Mouse (Mus musculus): ENCODE measurements around the gene Adgrg7.

The Adgrg7 gene

DNA sequence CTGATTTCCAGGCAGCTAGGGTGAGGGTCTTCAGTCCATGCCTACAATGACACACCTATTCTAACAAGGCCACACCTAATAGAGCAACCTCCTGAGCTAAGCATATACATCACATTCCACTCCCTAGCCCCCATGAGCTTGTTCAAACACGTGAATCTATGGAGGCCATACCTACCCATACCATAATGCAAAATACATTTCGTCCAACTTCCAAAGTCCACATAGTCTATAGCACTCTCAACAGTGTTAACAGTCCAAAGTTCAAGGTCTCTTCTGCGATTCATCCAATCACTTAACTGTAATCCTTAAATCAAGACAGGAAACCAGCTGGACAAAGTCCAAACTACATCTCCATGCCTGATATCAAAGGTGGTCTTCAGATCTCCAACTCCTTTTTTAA, 85.6 kb downstream of the Adgrg7 start:
- DNase-seq: no peak

DNA sequence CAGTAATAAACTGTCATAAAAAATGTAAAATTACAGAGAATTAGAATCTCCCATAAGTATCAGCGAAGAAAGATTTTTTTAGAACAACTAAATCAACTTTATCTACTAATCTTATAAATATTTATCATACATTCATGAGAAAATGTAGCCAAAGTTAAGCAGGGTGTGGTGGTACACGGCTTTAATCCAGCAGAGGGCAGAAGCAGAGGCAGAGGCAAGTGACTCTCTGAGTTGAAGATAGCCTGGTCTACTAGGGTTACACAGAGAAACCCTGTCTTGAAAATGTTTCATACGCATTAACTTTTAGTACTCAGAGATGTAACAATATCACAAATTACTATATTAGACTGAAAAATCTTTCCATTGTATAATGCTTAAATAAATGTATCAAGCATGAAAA, 89.9 kb downstream of the Adgrg7 start:
- no peak for DNase-seq

DNA sequence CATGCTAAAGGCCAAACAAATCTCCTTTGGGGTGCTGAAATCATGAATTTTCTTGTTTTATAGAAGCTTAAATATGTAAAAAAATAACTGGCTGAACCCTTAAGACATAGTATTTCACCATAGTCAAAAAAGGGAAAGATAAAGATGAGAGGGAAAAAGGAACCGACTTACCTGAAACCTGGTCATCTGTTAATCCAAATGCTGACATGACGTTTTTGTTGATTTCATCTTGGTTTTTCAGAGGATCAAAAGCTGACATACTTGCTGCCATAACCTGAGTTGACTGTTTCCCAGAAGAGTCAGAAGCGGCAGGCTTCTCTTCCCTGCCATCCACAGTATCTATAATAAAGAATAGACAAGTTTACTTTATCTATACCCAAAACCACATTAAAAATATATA, 94.8 kb downstream of the Adgrg7 start:
- DNase-seq: no peak

DNA sequence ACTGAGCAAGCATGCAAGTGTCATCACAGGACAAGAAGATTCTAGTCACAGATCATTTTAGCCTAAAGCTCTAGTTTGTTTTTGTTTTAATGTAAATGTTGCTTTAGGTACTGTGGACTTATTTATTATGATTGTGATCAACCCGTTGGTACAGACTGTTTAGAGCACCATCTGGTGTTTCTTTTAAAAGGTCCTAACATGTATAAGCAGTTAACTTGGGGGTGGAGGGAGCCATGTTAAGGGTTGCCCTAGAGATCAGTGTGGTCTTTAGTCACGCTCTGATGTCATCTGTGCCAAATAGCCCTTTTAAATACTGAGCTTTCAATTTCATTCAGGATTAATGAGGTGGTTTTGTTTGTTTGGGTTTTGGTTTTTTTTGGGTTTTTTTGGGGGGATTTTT, 99.2 kb downstream of the Adgrg7 start:
- DNase-seq: no peak

DNA sequence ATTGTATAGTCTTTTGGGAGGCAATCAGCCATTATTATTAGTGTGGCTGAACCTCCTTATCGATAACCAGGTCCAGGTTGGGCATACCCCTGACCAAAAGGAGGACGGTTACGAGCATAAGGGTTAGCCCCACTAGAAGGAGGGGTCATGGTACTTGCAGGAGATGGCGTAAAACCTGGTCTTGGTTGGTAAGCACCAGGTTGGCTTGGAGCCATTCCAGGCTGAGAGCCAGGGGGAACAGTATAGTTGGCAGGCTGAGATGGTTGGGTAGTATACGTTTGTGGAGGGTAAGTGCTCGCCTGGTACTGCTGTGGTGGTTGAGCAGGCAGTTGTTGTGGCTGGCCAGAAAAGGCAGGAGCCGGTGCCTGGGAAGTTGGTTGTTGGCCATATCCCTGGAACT, 104.9 kb downstream of the Adgrg7 start:
- DNase-seq: no peak

DNA sequence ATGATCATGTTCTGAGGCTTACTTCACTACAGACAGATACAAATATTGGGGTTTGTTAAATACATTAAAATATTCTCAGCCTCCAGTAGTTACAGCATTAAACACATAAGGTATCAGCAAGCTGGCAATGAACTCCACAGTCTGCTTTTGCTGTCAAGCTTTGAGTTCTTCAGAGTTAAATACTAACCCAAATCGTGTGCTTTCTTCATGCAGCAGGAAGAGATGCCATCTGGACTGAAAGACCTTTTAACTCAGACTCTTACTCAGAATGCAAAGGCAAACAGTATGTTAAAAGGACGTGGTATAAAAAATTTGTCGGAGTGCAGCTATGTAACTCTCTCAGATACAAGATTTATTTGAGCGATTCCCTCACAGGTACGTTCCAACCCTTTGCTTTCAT, 108.9 kb downstream of the Adgrg7 start:
- DNase-seq: no peak

DNA sequence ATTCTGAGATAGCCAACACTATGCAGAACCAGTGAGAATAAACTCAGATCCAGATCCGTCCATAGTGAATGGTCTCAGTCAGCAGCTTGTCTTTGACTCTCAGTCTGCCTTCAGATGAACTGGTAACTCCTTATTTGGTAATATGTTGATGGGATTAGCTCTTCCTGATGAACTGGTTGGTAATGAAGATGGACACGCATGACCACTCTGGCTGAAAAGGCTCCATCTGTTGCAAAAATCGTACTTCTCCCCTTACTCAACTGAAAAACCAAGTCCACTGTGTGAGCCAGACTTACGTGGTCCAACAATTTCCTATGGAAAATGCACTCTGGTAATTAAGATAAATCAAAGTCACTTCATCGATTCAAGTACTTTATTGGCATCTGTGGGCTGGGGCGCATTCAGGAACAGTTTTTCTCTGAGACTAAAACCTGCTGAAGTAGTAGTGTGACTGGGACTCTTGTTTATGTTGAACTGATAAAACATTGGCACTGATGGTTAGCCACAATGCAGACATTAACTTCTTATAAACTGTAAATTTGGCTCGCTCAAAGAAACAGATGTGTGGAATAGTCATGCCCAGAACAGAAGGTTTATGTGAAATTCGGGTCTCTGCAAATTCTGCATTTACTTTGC, 114.5 kb downstream of the Adgrg7 start:
- DNase-seq: no peak

DNA sequence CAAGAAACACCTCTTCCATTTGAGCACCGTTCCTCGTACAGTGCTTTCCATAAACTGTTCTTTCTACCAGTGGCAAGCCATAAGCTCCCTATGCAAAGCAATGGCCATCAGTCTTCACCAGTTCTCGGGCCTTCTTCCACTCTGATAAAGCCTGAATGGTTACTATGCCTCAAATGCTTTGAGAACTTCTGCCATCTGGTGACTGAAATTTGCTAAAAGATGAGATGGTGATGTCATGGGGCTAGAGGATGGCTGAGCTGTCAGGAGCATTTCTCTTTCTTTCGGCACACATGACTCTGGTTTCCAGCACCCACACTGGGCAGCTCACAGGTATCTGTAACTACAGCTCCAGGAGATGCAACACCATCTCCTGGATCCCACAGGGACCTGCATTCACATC, 118.5 kb downstream of the Adgrg7 start:
- peak; percentile 46 for DNase-seq

Data from embryo, embryonic 11 days (tissue).